Mouse (Mus musculus) heart, postnatal 25 days (tissue): ENCODE measurements around the gene C1qtnf1. TPM values are rescaled to one million over a fixed set of nuclear protein-coding genes. Genes with fewer than 3 reads are reported as not detected.
A peak's percentile ranks its signal among the peaks of the same experiment; 100 is the strongest.
"Not testable (repeated sequence)": the region's sequence is repeated elsewhere in the genome, so short reads cannot be mapped to it uniquely, and the experiment has no call there.

Experiments
- DNase-seq: peaks from one replicate; pipeline ENCODE4 v3.0.0; 2022; ENCODE audit warnings: low spot score
- intact Hi-C: fragments of 180-260 bp; cut with DNase I; formaldehyde crosslinking; loops from one replicate; pipeline ENCODE4 v1.15.1; 2025
- total RNA-seq, 2 experiments: library from RNA; stranded (reverse); gene quantifications; 2 replicates each; pipeline ENCODE4 v1.2.3; 2021

The C1qtnf1 gene
- 10 to 100 TPM; 17.7 to 31.0 TPM for total RNA-seq

- intact Hi-C loops, result no loop called here
- DNase-seq, result no peak
Measured at GRCm38 (mm10) chr11:118427986-118428385, at the start of gene C1qtnf1. Gene C1qtnf1 (plus strand): TSS chr11:118428203.

GRCm38 (mm10) chr11:118378656-118379055 lies 49.3 kb upstream of the C1qtnf1 start:
- DNase-seq, result no peak
- intact Hi-C loops, result loop anchor here (1.0 to 2.0 kb wide), 2 partner anchors 61 to 296 kb away; no protein-coding TSS in a partner anchor

GRCm38 (mm10) chr11:118379251-118380009 lies 48.6 kb upstream of the C1qtnf1 start:
- intact Hi-C loops, result loop anchor here (1.0 to 2.0 kb wide), 2 partner anchors 62 to 297 kb away; no protein-coding TSS in a partner anchor
- DNase-seq, result peak; percentile 71

- intact Hi-C loops, DNase-seq: not testable (repeated sequence)
Measured at GRCm38 (mm10) chr11:118387816-118388215, 40.2 kb upstream of the C1qtnf1 start.

GRCm38 (mm10) chr11:118393991-118394390 lies 34.0 kb upstream of the C1qtnf1 start:
- DNase-seq, result no peak
- intact Hi-C loops, result no loop called here

- intact Hi-C loops, result no loop called here
Measured at GRCm38 (mm10) chr11:118394538-118394937, 33.5 kb upstream of the C1qtnf1 start.

GRCm38 (mm10) chr11:118397806-118398530 lies 30.0 kb upstream of the C1qtnf1 start:
- intact Hi-C loops, result no loop called here
- DNase-seq, result no peak

More at GRCm38 (mm10) chr11:118394538-118394937, 33.5 kb upstream of the C1qtnf1 start:
- no peak for DNase-seq

- intact Hi-C loops, result no loop called here
- DNase-seq, result no peak
Measured at GRCm38 (mm10) chr11:118399891-118400565, 28.0 kb upstream of the C1qtnf1 start.

GRCm38 (mm10) chr11:118400566-118400936 lies 27.5 kb upstream of the C1qtnf1 start:
- no peak for DNase-seq
- intact Hi-C loops, result no loop called here

GRCm38 (mm10) chr11:118401195-118401594 lies 26.8 kb upstream of the C1qtnf1 start:
- no peak for DNase-seq
- intact Hi-C loops, result no loop called here

- DNase-seq, result peak; percentile 53
- intact Hi-C loops, result no loop called here
Measured at GRCm38 (mm10) chr11:118401760-118402280, 26.2 kb upstream of the C1qtnf1 start, which contains the start of gene Lgals3bp. Gene Lgals3bp (minus strand): TSS chr11:118402092.

GRCm38 (mm10) chr11:118403183-118403582 lies 24.8 kb upstream of the C1qtnf1 start:
- DNase-seq, result no peak
- intact Hi-C loops, result no loop called here

GRCm38 (mm10) chr11:118403951-118404899 lies 23.8 kb upstream of the C1qtnf1 start:
- intact Hi-C loops, result no loop called here
- no peak for DNase-seq

GRCm38 (mm10) chr11:118405311-118405710 lies 22.7 kb upstream of the C1qtnf1 start:
- intact Hi-C loops, result no loop called here
- DNase-seq, result no peak

GRCm38 (mm10) chr11:118406521-118406920 lies 21.5 kb upstream of the C1qtnf1 start:
- intact Hi-C loops, result no loop called here
- no peak for DNase-seq

GRCm38 (mm10) chr11:118407318-118407910 lies 20.6 kb upstream of the C1qtnf1 start:
- DNase-seq, result no peak
- intact Hi-C loops, result no loop called here

GRCm38 (mm10) chr11:118408051-118408740 lies 19.8 kb upstream of the C1qtnf1 start:
- no peak for DNase-seq
- intact Hi-C loops, result no loop called here
